9 mouse cellular contexts compared by ENCODE assay signal in genomic region chr1:152766804-152767748, GRCm38 (mm10). TPM values are rescaled to one million over a fixed set of nuclear protein-coding genes. Genes with fewer than 3 reads are reported as not detected.
A peak's percentile ranks its signal among the peaks of the same experiment; 100 is the strongest.
DNase-seq lines count a peak whose midpoint lies in the region; ATAC-seq lines count a peak whose summit lies in the region.
"Had no signal": no experiment of that assay in that cellular context is flagged by ENCODE, and none has a peak within 500 bp of the region (broad histone marks: within the 10 kb centered on the region; RNA-seq: fewer than 3 reads in every experiment).

No protein-coding gene starts in this region.

- ATAC-seq in midbrain, embryonic 16.5 days: peak; percentile 75

- peaks cover 6% of the 10 kb centered on the region; the same call in 1 of the 2 replicates for H3K36me3 ChIP-seq in midbrain, embryonic 16.5 days (ENCODE audit: control insufficient read depth, insufficient read depth, low read length)

- no peaks in the 10 kb centered on the region for H3K9me3 ChIP-seq in midbrain, embryonic 16.5 days (replicated peaks; ENCODE audit: control insufficient read depth, low read length, poor library complexity, severe bottlenecking)

- WGBS in midbrain, embryonic 16.5 days: under 1% methylated on average over 58 of the region's 60 CpGs

- peak overlapping the region; percentile 91 for H3K27ac ChIP-seq in midbrain, embryonic 16.5 days (ENCODE audit: low read length)

- peaks cover 20% of the 10 kb centered on the region for H3K4me1 ChIP-seq in midbrain, embryonic 16.5 days (ENCODE audit: control insufficient read depth, insufficient read depth, low read length)

- intact Hi-C loops in gastrocnemius, postnatal 14 days (cut with DNase I; ENCODE audit: low total_unique reads): no loop called here
- intact Hi-C loops in left cerebral cortex, postnatal 4 days (cut with DNase I): no loop called here

- H3K9ac ChIP-seq in midbrain, embryonic 16.5 days (ENCODE audit: low read depth, low read length): peak overlapping the region; percentile 97

- DNase-seq in frontal cortex, postnatal 10 days (ENCODE audit: low spot score in 2 of 2): peak; percentile 28 to 38
- no peak for DNase-seq in frontal cortex, postnatal 36 days (ENCODE audit: low spot score in 2 of 2)
- peak; percentile 54 for DNase-seq in 3T3-L1 (ENCODE audit: low read depth, low spot score)
- peak; percentile 36 for DNase-seq in ZHBTc4 (ENCODE audit: low read depth, low spot score)
- peak; percentile 27 for DNase-seq in gastrocnemius, postnatal 14 days
- DNase-seq in kidney, postnatal 25 days: peak; percentile 23 to 71
- DNase-seq in left cerebral cortex, postnatal 4 days: no peak

- H3K27me3 ChIP-seq in midbrain, embryonic 16.5 days (ENCODE audit: control insufficient read depth, insufficient read depth, low read depth, low read length): no peaks in the 10 kb centered on the region

- peak overlapping the region; percentile 98 for H3K4me3 ChIP-seq in midbrain, embryonic 16.5 days (ENCODE audit: low read depth, low read length)

- peak overlapping the region; percentile 62 for H3K4me2 ChIP-seq in midbrain, embryonic 16.5 days (ENCODE audit: low read length)

RNA-seq across cellular contexts. Expression of gene Arpc5, which starts 0.7 kb away (rescaled TPM):
- total RNA-seq in gastrocnemius, postnatal 14 days (2021): 10 to 100 TPM; 27.4 to 30.7 TPM
- 380 and 393 TPM in 2 replicates for polyA plus RNA-seq in midbrain, embryonic 16.5 days (2015; fragmentation: Nextera tagmentation; extraction: Ambion mirVana)
- 100 to 1,000 TPM; 244 to 271 TPM for total RNA-seq in left cerebral cortex, postnatal 4 days (2021)

RNA-seq across cellular contexts. Expression of gene Rgl1, which starts 0.9 kb away (rescaled TPM):
- 10 to 100 TPM; 19.6 to 23.3 TPM for total RNA-seq in gastrocnemius, postnatal 14 days (2021)
- polyA plus RNA-seq in midbrain, embryonic 16.5 days (2015; fragmentation: Nextera tagmentation; extraction: Ambion mirVana): 13.3 and 13.9 TPM in 2 replicates
- 10 to 100 TPM; 45.6 to 55.2 TPM for total RNA-seq in left cerebral cortex, postnatal 4 days (2021)

RNA-seq across cellular contexts. Expression of gene Apobec4, which starts 16.7 kb away (rescaled TPM):
- not detected for total RNA-seq in gastrocnemius, postnatal 14 days (2021)
- polyA plus RNA-seq in midbrain, embryonic 16.5 days (2015; fragmentation: Nextera tagmentation; extraction: Ambion mirVana): not detected in 2 replicates
- not detected for total RNA-seq in left cerebral cortex, postnatal 4 days (2021)
- total RNA-seq: left cerebral cortex, adult 8-10 months had no signal

RNA-seq across cellular contexts. Expression of gene Ncf2, which starts 32.9 kb away (rescaled TPM):
- 1 to 10 TPM; 1.4 to 1.6 TPM for total RNA-seq in gastrocnemius, postnatal 14 days (2021)
- polyA plus RNA-seq in midbrain, embryonic 16.5 days (2015; fragmentation: Nextera tagmentation; extraction: Ambion mirVana): 1.9 and 2.3 TPM in 2 replicates
- total RNA-seq in left cerebral cortex, postnatal 4 days (2021): 1 to 10 TPM; 1.9 to 2.2 TPM

Comparison
In these comparisons a context has a peak if more than half of its experiments do, and no peak if none do; other contexts are left out.
1. DNase-seq: peak in frontal cortex, postnatal 10 days (2 of 2), 3T3-L1 (single experiment), ZHBTc4 (single experiment), gastrocnemius, postnatal 14 days (single experiment) and kidney, postnatal 25 days (2 of 2); none in frontal cortex, postnatal 36 days (0 of 2) and left cerebral cortex, postnatal 4 days (single experiment).
2. RNA of gene Arpc5, which starts 0.7 kb away (total RNA-seq): 244 to 271 TPM in left cerebral cortex, postnatal 4 days; 27.4 to 30.7 TPM in gastrocnemius, postnatal 14 days; every median in the first group is over 4 times any median in the second.